Mouse (Mus musculus) hindbrain, embryonic 13.5 days (tissue): ENCODE results near the gene Dhrs1. TPM values are rescaled to one million over a fixed set of nuclear protein-coding genes. Genes with fewer than 3 reads are reported as not detected.
A peak's percentile ranks its signal among the peaks of the same experiment; 100 is the strongest.

ENCODE experiments used
- ATAC-seq: fragments of 200-750 bp; cut with Nextera tagmentation; 2 replicates; pipeline ENCODE4 v1.8.0; 2017; ENCODE audit warnings: moderate TSS enrichment; ENCODE audit not compliant: low FRiP score
- H3K27ac ChIP-seq: fragments of 300-500 bp; sonication (generic); 2 replicates; pipeline ENCODE4 v1.5.1; 2015; ENCODE audit warnings: inconsistent platforms, mild to moderate bottlenecking, moderate library complexity
- H3K27me3 ChIP-seq: fragments of 300-500 bp; sonication (generic); 2 replicates; pipeline ENCODE4 v1.6.1; 2015; ENCODE audit warnings: mild to moderate bottlenecking, inconsistent platforms
- H3K36me3 ChIP-seq: fragments of 300-500 bp; sonication (generic); 2 replicates; pipeline ENCODE4 v1.6.1; 2015; ENCODE audit warnings: mild to moderate bottlenecking, inconsistent platforms
- H3K4me1 ChIP-seq: fragments of 300-500 bp; sonication (generic); replicated peaks from 2 replicates; pipeline ENCODE4 v1.6.1; 2015; ENCODE audit warnings: inconsistent platforms
- H3K4me2 ChIP-seq: fragments of 300-500 bp; sonication (generic); 2 replicates; pipeline ENCODE4 v1.6.1; 2015; ENCODE audit warnings: inconsistent platforms, mild to moderate bottlenecking, moderate library complexity
- H3K4me3 ChIP-seq: fragments of 300-500 bp; sonication (generic); 2 replicates; pipeline ENCODE4 v1.5.1; 2015; ENCODE audit warnings: mild to moderate bottlenecking, inconsistent platforms
- H3K9ac ChIP-seq: fragments of 300-500 bp; sonication (generic); 2 replicates; pipeline ENCODE4 v1.6.1; 2015; ENCODE audit warnings: mild to moderate bottlenecking, inconsistent platforms
- H3K9me3 ChIP-seq: fragments of 300-500 bp; sonication (generic); 2 replicates; pipeline ENCODE4 v1.6.1; 2016; ENCODE audit warnings: inconsistent platforms
- whole genome bisulfite sequencing: fragments of 180-500 bp; shearing (Covaris S2); methylation state at CpG from one replicate; pipeline ENCODE4 v1.1.7; 2015; 5-methylcytosine and 5-hydroxymethylcytosine counted together
- polyA plus RNA-seq: library from polyadenylated mRNA; unstranded; fragments of >200 nt; fragmentation: Nextera tagmentation; extraction: Ambion mirVana; gene quantifications from 2 replicates; pipeline ENCODE4 v1.2.1, GENCODE M21; 2015

Gene Dhrs1
- polyA plus RNA-seq, 1 experiment from 2014 or later = 79.2 TPM

DNA sequence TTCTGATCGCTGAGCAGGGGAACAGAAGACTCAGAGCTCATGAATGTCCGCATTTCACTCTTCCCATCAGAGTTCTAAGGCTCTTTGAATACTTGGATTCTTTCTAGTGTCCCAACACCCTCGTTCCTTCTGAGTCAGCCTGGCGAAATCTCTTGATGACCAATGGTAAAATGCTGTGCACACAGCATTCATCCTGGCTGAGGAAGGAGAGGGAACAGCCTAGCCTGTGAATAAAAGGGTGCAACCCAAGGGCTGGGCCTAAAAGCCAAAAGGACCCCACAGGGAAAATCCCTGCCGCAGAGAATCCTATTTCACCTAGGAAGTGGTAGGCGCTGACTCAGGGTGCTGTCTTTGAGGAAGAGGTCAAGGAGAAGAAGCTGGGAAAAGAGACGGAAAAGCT lies 15.4 kb downstream of the Dhrs1 start:
- ATAC-seq = no peak
- H3K9me3 ChIP-seq = no peaks in the 10 kb centered on the region
- no peak overlapping the region for H3K9ac ChIP-seq
- 78% methylated on average over 7 of the region's 7 CpGs for WGBS
- H3K27me3 ChIP-seq = 0 out of 2 replicates have a peak, but pooled peaks cover 2% of the 10 kb centered on the region
- no peak overlapping the region for H3K4me2 ChIP-seq
- no peak overlapping the region for H3K27ac ChIP-seq
- H3K4me3 ChIP-seq = no peak overlapping the region
- H3K36me3 ChIP-seq = no peaks in the 10 kb centered on the region
- no peaks in the 10 kb centered on the region for H3K4me1 ChIP-seq

DNA sequence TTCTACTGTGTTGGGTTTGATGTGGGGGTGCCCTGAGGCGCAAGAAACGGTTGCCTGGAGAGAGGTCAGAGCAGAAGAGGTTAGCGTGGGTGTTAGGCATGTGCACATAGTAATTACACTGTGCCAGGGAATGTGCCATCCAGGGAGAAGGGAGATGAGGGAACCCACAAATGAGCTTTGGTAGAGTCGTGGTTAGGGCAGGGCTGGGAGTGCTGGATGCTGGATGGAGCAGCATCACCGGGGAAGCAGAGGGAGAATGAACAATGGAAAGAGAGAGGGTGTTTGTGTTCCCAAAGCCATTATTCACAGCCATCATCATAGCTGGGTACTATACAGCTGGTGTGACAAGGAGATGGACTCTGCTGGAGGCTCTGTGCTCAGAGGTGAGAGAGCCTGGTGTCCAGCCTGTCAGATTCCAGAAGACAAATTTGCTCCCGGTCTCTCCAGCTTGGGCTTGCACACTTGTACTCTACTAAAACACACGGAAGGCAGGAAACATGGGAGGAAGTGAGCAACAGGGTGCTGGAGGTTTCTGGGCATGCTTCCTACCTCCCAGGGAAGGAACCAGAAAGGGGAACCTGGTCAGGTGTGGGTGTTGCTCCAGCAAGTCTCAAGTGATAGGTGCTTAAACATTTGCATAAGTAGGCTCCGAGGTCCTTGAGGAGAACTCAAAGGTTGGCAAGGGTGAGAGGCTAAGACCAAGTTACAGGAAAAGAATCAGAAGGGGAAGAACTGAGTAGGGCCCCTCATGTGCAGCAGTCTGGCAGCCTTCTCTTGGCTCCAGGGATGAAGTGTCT lies 17.4 kb downstream of the Dhrs1 start:
- no peak overlapping the region for H3K9ac ChIP-seq
- WGBS = 71% methylated on average over 8 of the region's 8 CpGs
- no peak overlapping the region for H3K4me2 ChIP-seq
- H3K27ac ChIP-seq = no peak overlapping the region
- no peaks in the 10 kb centered on the region for H3K9me3 ChIP-seq
- ATAC-seq = no peak
- H3K4me1 ChIP-seq = no peaks in the 10 kb centered on the region
- no peaks in the 10 kb centered on the region for H3K36me3 ChIP-seq
- no peak overlapping the region for H3K4me3 ChIP-seq
- 0 out of 2 replicates have a peak, but pooled peaks cover 2% of the 10 kb centered on the region for H3K27me3 ChIP-seq

DNA sequence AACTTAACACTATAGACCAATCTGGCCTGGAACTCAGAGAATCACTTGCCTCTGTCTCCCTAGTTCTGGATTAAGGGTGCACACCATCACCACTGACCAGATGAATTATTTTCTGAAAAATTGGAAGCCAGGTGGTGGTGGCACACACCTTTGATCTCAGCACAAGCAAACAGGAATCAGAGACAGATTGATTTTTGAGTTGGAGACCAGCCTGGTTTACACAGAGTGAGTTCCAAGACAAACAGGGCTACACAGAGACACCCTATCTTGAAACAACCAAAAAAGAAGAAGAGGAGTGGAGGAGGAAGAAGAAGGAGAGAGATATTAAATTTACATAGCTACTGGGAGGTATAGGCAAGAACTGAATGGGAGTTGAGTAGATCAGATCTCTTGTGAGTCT lies 19.2 kb downstream of the Dhrs1 start:
- H3K27ac ChIP-seq = no peak overlapping the region
- no peaks in the 10 kb centered on the region for H3K36me3 ChIP-seq
- H3K4me2 ChIP-seq = no peak overlapping the region
- peaks cover 7% of the 10 kb centered on the region; the same call in 1 of the 2 replicates for H3K4me1 ChIP-seq
- no peak overlapping the region for H3K9ac ChIP-seq
- no peak for ATAC-seq
- H3K9me3 ChIP-seq = no peaks in the 10 kb centered on the region
- no peak overlapping the region for H3K4me3 ChIP-seq
- H3K27me3 ChIP-seq = 0 out of 2 replicates have a peak, but pooled peaks cover 2% of the 10 kb centered on the region

DNA sequence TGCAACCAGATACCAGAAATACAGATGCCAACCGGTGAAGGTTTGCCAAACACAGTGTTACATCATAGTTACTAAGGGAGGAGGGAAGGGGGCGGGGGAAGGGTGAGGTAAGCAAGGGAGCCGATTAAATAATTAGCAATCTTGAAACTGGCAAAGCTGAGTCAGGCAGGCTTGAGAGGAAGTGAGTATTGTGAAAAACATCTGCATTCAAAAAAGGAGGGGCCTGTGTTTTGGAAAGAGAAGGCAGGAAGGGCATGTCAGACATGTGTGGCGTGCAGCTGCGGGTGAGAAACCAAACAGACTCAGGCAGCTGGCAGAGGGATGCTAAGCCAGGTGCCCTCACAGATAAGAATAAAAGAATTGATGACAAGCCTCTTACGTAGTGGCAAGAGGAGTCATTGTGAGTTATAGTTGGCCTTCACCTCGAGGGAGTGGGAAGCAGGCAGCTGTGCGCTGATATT lies 21.0 kb downstream of the Dhrs1 start:
- Histone ChIP-seq H3K9me3 (no peaks in the 10 kb centered on the region), H3K27ac (no peak overlapping the region), H3K4me3 (no peak overlapping the region), H3K36me3 (peaks cover 5% of the 10 kb centered on the region), H3K9ac (no peak overlapping the region), H3K4me1 (peaks cover 16% of the 10 kb centered on the region), H3K27me3 (0 out of 2 replicates have a peak, but pooled peaks cover 2% of the 10 kb centered on the region), H3K4me2 (no peak overlapping the region)
- no peak for ATAC-seq
- 72% methylated on average over 8 of the region's 8 CpGs for WGBS

DNA sequence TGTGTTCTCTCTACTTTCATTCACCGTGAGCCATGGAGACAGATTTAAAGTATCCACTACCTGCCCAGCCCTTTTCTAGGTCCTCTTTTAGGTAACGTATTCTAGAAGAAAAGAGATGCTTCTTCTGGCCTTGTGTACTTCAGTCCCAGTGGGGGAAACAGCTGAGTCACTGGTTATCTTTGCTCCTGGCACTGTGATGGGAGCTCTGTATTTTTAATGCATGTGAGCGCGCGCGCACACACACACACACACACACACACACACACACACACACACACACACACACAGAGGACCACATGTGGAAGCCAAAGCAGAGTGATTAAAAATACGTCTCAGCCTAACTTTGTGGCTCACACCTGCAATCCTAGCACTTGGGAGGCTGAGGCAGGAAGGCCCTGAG lies 22.1 kb downstream of the Dhrs1 start:
- no peaks in the 10 kb centered on the region for H3K27me3 ChIP-seq
- H3K9ac ChIP-seq = no peak overlapping the region
- H3K9me3 ChIP-seq = no peaks in the 10 kb centered on the region
- H3K4me3 ChIP-seq = no peak overlapping the region
- no peak for ATAC-seq
- H3K4me1 ChIP-seq = peaks cover 16% of the 10 kb centered on the region
- no peak overlapping the region for H3K4me2 ChIP-seq
- no peak overlapping the region for H3K27ac ChIP-seq
- H3K36me3 ChIP-seq = peaks cover 15% of the 10 kb centered on the region
- WGBS = 94% methylated on average over 7 of the region's 7 CpGs

DNA sequence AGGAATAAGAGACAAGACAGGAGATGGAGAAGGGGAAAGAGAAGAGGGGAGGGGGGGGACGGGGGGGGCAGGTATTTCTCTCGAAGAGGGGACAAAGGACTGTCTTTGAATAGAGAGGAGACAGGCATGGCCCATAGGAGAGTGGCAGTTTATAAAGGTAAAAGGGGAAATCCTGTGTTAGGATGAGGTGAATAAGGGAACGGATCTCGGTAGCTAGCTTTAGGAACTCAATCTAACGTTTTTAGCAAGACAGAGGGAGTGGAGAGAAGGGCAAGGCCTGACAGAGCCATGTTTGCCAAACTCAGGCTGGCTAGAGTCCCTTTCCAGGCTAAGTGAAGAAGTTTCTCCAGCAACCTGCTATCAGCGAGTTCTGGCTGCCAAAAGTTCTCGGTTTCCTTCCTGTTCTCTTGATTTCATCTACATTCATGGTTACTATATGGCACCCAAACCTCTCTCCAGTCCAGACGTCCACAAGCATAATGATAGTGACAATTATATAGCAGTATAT lies 23.0 kb downstream of the Dhrs1 start:
- peak overlapping the region; percentile 73 for H3K4me3 ChIP-seq
- peaks cover 24% of the 10 kb centered on the region for H3K36me3 ChIP-seq
- H3K4me1 ChIP-seq = peaks cover 16% of the 10 kb centered on the region
- 51% methylated on average over 8 of the region's 8 CpGs for WGBS
- peak overlapping the region; percentile 90; the same call in 1 of the 2 replicates for H3K27ac ChIP-seq
- ATAC-seq = peak; percentile 17
- no peaks in the 10 kb centered on the region for H3K27me3 ChIP-seq
- H3K9ac ChIP-seq = peak overlapping the region; percentile 81
- no peaks in the 10 kb centered on the region for H3K9me3 ChIP-seq
- H3K4me2 ChIP-seq = peak overlapping the region; percentile 61

DNA sequence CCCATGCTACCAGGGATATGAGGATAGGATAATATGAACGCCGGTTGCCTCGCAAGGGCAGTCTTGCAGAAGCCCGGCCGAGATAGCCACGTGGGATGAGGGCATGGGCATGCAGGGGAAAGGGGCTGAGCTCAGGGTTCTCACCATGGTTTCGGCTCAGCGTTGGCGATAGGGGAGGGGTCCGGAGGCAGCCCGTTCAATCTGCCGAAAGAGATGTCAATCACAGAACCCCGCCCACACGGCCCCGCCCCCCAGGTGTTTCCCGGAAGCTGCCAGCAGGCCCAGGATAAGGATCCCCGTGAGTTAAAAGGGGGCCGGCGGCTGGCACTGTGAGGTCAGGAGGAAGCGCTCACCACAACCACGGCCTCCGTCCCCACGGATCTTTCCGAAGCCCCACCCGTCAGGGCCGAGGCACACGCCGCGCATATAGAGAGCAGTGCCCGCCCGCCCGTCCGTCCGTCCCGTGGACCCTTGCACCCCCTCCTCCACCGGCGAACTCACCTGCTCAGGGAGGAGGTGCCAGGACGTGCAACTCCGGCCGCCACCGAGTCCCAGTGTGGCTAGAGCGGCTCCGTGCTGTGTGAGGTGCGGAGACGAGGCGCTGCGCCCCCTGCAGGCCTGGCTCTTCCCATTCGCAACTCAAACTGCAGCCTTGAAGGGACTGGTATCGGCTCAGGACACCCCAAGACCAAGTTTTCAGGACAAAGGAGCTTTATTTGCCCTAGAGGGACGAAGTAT lies 23.6 kb downstream of the Dhrs1 start, which contains the start of gene Rabggta:
Gene Rabggta (minus strand): TSS at position 564 of the 738 bp plus-strand sequence.
- Histone ChIP-seq H3K27ac (peak within 1 kb of the TSS; percentile 90), H3K9ac (peak within 1 kb of the TSS; percentile 81), H3K4me2 (peak within 1 kb of the TSS; percentile 61), H3K4me1 (peaks cover 16% of the 10 kb centered on the region), H3K9me3 (no peaks in the 10 kb centered on the region), H3K27me3 (no peaks in the 10 kb centered on the region), H3K4me3 (peak within 1 kb of the TSS; percentile 73), H3K36me3 (peaks cover 30% of the 10 kb centered on the region)
- WGBS = under 1% methylated on average over 47 of the region's 50 CpGs
- ATAC-seq = peak; percentile 98

DNA sequence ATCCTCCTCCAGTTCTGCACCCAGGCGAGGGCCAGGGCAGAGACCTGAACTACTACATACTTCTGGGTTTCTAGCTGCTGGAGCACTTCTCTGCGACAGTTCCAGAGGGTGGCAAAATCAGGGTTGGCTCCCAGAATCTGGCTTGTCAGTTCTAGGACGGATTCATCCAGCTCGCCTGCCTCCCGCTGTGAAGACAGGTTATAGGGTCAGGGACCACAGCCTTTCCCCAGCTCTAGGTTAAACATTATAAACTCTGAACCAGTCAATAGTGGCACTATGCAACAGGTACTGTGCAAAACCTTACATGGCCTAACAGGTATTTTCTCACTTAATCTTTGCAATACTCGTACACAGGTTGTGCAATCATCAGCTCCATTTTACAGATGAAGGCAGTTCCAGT lies 24.4 kb downstream of the Dhrs1 start:
- WGBS = 70% methylated on average over 6 of the region's 6 CpGs

DNA sequence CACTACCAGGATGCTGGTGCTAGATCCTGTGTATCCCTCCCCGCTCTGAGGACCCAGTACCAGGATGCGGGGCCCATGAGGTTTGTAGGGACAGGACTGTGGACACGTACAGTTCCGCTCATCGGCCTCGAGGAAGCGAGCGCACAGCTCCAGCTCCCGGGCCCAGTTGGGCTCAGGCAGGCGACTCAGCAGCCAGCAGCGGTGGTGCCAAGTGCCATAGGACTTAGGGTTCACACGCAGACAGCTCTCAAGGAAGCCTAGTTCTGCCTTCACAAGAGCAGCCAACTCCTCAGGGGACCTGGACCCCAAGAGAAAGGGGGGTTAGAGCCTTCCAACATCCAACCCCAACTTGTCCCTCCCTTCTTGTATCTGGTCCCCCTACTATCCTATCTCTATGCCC lies 24.8 kb downstream of the Dhrs1 start:
- Histone ChIP-seq H3K36me3 (peaks cover 39% of the 10 kb centered on the region), H3K27me3 (no peaks in the 10 kb centered on the region), H3K9me3 (no peaks in the 10 kb centered on the region), H3K4me1 (peaks cover 16% of the 10 kb centered on the region), H3K4me3 (peak overlapping the region; percentile 73; the same call in 1 of the 2 replicates), H3K9ac (peak overlapping the region; percentile 29; the same call in 1 of the 2 replicates), H3K4me2 (peak overlapping the region; percentile 61), H3K27ac (no peak overlapping the region)
- WGBS = 93% methylated on average over 12 of the region's 12 CpGs
- ATAC-seq = no peak

More for the DNA sequence above, 24.4 kb downstream of the Dhrs1 start:
- Histone ChIP-seq H3K27me3 (no peaks in the 10 kb centered on the region), H3K4me2 (peak overlapping the region; percentile 61), H3K4me3 (peak overlapping the region; percentile 73), H3K9me3 (no peaks in the 10 kb centered on the region), H3K9ac (peak overlapping the region; percentile 81), H3K4me1 (peaks cover 16% of the 10 kb centered on the region), H3K27ac (no peak overlapping the region), H3K36me3 (peaks cover 38% of the 10 kb centered on the region)
- peak; percentile 1; the same call in 1 of the 2 replicates for ATAC-seq

DNA sequence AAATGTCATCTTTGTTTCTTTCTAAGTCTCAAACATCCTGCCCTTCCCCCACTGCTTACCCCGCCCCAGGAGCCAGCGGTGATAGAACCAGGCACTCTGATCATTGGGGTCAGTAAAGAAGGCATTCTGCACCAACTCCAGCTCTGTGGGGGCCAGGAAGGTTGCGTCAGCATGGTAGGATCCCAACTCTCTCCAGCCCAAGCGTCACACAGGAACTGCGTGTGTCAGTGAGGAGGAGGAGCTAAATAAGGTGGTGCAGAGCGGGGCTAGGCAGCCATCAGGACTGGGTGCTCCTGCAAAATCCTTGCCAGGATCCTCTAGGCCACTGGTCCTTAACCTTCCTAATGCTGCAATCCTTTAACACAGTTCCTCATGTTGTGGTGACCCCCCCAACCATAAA lies 25.8 kb downstream of the Dhrs1 start:
- Histone ChIP-seq H3K9ac (no peak overlapping the region), H3K27ac (no peak overlapping the region), H3K36me3 (peaks cover 39% of the 10 kb centered on the region), H3K9me3 (no peaks in the 10 kb centered on the region), H3K4me1 (peaks cover 16% of the 10 kb centered on the region), H3K4me3 (no peak overlapping the region), H3K27me3 (no peaks in the 10 kb centered on the region), H3K4me2 (no peak overlapping the region)
- no peak for ATAC-seq
- 92% methylated on average over 6 of the region's 6 CpGs for WGBS

DNA sequence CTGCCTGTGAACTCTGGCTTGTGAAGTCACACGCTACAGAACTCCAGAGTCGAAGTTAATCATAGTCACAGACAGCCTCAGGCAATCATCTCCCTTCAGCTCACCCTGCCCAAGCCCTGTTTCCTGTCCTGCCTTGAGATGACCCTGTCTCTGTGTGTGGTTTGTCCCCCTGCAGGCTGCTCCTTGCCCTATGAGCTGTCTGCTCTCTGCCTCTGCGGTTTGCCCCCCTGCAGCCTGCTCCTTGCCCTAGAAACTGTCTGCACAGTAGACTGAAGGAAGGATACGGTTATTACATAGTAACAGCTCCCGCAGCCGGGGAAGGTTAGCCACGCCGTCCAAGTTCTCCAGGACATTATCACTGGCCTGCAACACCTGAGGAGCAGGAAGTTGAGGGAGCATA lies 28.6 kb downstream of the Dhrs1 start:
- no peaks in the 10 kb centered on the region for H3K9me3 ChIP-seq
- H3K4me1 ChIP-seq = peaks cover 11% of the 10 kb centered on the region
- H3K4me2 ChIP-seq = no peak overlapping the region
- no peak overlapping the region for H3K4me3 ChIP-seq
- 82% methylated on average over 8 of the region's 8 CpGs for WGBS
- no peak overlapping the region for H3K9ac ChIP-seq
- no peak overlapping the region for H3K27ac ChIP-seq
- ATAC-seq = no peak
- H3K36me3 ChIP-seq = peaks cover 39% of the 10 kb centered on the region
- peaks cover 24% of the 10 kb centered on the region for H3K27me3 ChIP-seq

DNA sequence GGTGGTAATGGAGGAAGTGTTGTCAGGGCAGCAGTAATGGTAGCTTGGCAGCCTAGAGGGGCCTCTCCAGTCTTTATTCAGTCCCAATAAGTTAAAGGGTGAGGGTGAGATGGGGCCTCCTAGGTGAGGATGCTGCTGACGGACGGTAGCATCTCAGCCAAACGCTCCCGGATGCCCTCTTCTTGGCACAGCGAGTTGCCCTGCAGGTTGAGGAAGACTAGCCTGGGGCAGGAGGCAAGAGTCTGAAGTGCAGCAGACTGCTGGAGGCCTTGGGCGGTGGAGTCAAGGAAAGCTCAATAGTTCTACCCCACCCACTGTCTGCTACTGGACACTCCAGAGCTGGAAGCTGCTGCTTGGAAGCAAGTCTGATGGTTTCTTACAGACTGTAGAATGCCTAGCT lies 29.2 kb downstream of the Dhrs1 start:
- H3K27me3 ChIP-seq = peaks cover 30% of the 10 kb centered on the region
- peaks cover 9% of the 10 kb centered on the region for H3K4me1 ChIP-seq
- ATAC-seq = no peak
- H3K27ac ChIP-seq = no peak overlapping the region
- no peak overlapping the region for H3K4me2 ChIP-seq
- WGBS = 92% methylated on average over 6 of the region's 6 CpGs
- H3K9ac ChIP-seq = no peak overlapping the region
- H3K36me3 ChIP-seq = peaks cover 39% of the 10 kb centered on the region
- H3K4me3 ChIP-seq = no peak overlapping the region
- no peaks in the 10 kb centered on the region for H3K9me3 ChIP-seq
